Mouse (Mus musculus): ENCODE measurements around the gene Ddx25. TPM values are rescaled to one million over a fixed set of nuclear protein-coding genes. Genes with fewer than 3 reads are reported as not detected.

The Ddx25 gene
- total and polyA plus RNA-seq, 2 experiments from 2014 or later, result 24.1 to 28.5 TPM

- H3K36me3 ChIP-seq (ENCODE audit: insufficient read depth, low read length), result peaks cover 8% of the 10 kb centered on the region
- H3K9ac ChIP-seq (replicated peaks; ENCODE audit: low read length, poor library complexity, severe bottlenecking), result peak overlapping the region; percentile 68
- no peak overlapping the region for H3K27ac ChIP-seq (ENCODE audit: low read depth, low read length)
- peak overlapping the region; percentile 48 for H3K4me2 ChIP-seq (ENCODE audit: low read depth, low read length, poor library complexity, severe bottlenecking)
- no peak for TF ChIP-seq CTCF (IDR thresholded peaks at IDR 0.05)
- ATAC-seq (ENCODE audit: low FRiP score), result no peak
- H3K4me3 ChIP-seq (ENCODE audit: low read depth, low read length), result peak overlapping the region; percentile 74
- no peaks in the 10 kb centered on the region for H3K9me3 ChIP-seq (ENCODE audit: low read length)
- no peaks in the 10 kb centered on the region for H3K4me1 ChIP-seq (ENCODE audit: insufficient read depth, low read length)
- H3K27me3 ChIP-seq (ENCODE audit: insufficient read depth, low read length), result peaks cover 4% of the 10 kb centered on the region; the same call in 1 of the 2 replicates
- no peak for DNase-seq (ENCODE audit: low spot score)
- WGBS, result 9% methylated on average over 5 of the region's 5 CpGs
Observed at GRCm38 (mm10) chr9:35570663-35571062, 12.3 kb upstream of the Ddx25 start.

- H3K36me3 ChIP-seq (ENCODE audit: insufficient read depth, low read length), result peaks cover 16% of the 10 kb centered on the region
- H3K4me1 ChIP-seq (ENCODE audit: insufficient read depth, low read length), result no peaks in the 10 kb centered on the region
- peak within 1 kb of the TSS; percentile 80 for H3K27ac ChIP-seq (ENCODE audit: low read depth, low read length)
- ATAC-seq (ENCODE audit: low FRiP score), result peak; percentile 97
- H3K9me3 ChIP-seq (ENCODE audit: low read length), result no peaks in the 10 kb centered on the region
- peak within 1 kb of the TSS; percentile 74 for H3K4me3 ChIP-seq (ENCODE audit: low read depth, low read length)
- peak; percentile 58 for TF ChIP-seq CTCF (IDR thresholded peaks at IDR 0.05)
- peak; percentile 99 for DNase-seq (ENCODE audit: low spot score)
- peak within 1 kb of the TSS; percentile 85 for H3K4me2 ChIP-seq (ENCODE audit: low read depth, low read length, poor library complexity, severe bottlenecking)
- no peaks in the 10 kb centered on the region for H3K27me3 ChIP-seq (ENCODE audit: insufficient read depth, low read length)
- H3K9ac ChIP-seq (replicated peaks; ENCODE audit: low read length, poor library complexity, severe bottlenecking), result peak within 1 kb of the TSS; percentile 68
- under 1% methylated on average over 86 of the region's 86 CpGs for WGBS
Observed at GRCm38 (mm10) chr9:35569571-35570534, 11.5 kb upstream of the Ddx25 start, which contains the start of the genes Pate2 and Hyls1. Pate2 (plus strand) TSS chr9:35570284. Hyls1 (minus strand) TSS chr9:35570398.

DNA sequence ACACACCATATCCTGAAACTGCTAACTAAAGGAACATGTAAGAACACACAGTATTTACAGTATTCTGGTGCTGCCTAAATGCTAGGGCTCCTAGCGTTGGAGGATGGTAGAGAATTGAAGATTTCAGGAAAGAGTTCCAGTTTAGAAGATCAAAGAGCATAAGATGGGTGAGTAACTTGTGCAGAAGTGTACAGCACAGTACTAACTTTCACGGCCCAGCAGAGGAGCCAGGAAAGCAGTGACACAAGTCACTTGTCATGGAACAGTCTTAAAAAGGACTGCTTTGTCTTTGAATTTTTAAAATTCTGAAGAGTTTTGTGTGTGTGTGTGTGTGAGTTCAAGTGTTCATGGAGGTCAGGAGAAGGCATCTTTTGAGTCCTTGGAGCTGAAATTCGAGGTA is 9.7 kb upstream of the Ddx25 start:
- H3K27ac ChIP-seq (ENCODE audit: low read depth, low read length), result no peak overlapping the region
- H3K9ac ChIP-seq (replicated peaks; ENCODE audit: low read length, poor library complexity, severe bottlenecking), result no peak overlapping the region
- TF ChIP-seq CTCF (IDR thresholded peaks at IDR 0.05), result no peak
- DNase-seq (ENCODE audit: low spot score) (no peak), ATAC-seq (ENCODE audit: low FRiP score) (no peak)
- 87% methylated on average over 3 of the region's 3 CpGs for WGBS
- H3K36me3 ChIP-seq (ENCODE audit: insufficient read depth, low read length), result peaks cover 18% of the 10 kb centered on the region
- H3K4me1 ChIP-seq (ENCODE audit: insufficient read depth, low read length), result no peaks in the 10 kb centered on the region
- H3K9me3 ChIP-seq (ENCODE audit: low read length), result no peaks in the 10 kb centered on the region
- H3K4me3 ChIP-seq (ENCODE audit: low read depth, low read length), result no peak overlapping the region
- no peaks in the 10 kb centered on the region for H3K27me3 ChIP-seq (ENCODE audit: insufficient read depth, low read length)
- H3K4me2 ChIP-seq (ENCODE audit: low read depth, low read length, poor library complexity, severe bottlenecking), result no peak overlapping the region

GRCm38 (mm10) chr9:35564536-35565240 is 6.4 kb upstream of the Ddx25 start:
- Histone ChIP-seq H3K4me3 (ENCODE audit: low read depth, low read length) (no peak overlapping the region), H3K9me3 (ENCODE audit: low read length) (no peaks in the 10 kb centered on the region), H3K36me3 (ENCODE audit: insufficient read depth, low read length) (peaks cover 27% of the 10 kb centered on the region), H3K4me1 (ENCODE audit: insufficient read depth, low read length) (no peaks in the 10 kb centered on the region), H3K9ac (replicated peaks; ENCODE audit: low read length, poor library complexity, severe bottlenecking) (no peak overlapping the region), H3K27me3 (ENCODE audit: insufficient read depth, low read length) (no peaks in the 10 kb centered on the region), H3K4me2 (ENCODE audit: low read depth, low read length, poor library complexity, severe bottlenecking) (no peak overlapping the region), H3K27ac (ENCODE audit: low read depth, low read length) (no peak overlapping the region)
- no peak for ATAC-seq (ENCODE audit: low FRiP score)
- 96% methylated on average over 5 of the region's 5 CpGs for WGBS
- no peak for TF ChIP-seq CTCF (IDR thresholded peaks at IDR 0.05)
- DNase-seq (ENCODE audit: low spot score), result no peak

GRCm38 (mm10) chr9:35561583-35561982 is 3.3 kb upstream of the Ddx25 start:
- WGBS, result 91% methylated on average over 6 of the region's 6 CpGs
- H3K4me3 ChIP-seq (ENCODE audit: low read depth, low read length), result no peak overlapping the region
- no peak for DNase-seq (ENCODE audit: low spot score)
- no peaks in the 10 kb centered on the region for H3K27me3 ChIP-seq (ENCODE audit: insufficient read depth, low read length)
- no peaks in the 10 kb centered on the region for H3K9me3 ChIP-seq (ENCODE audit: low read length)
- no peak overlapping the region for H3K27ac ChIP-seq (ENCODE audit: low read depth, low read length)
- ATAC-seq (ENCODE audit: low FRiP score), result no peak
- H3K4me1 ChIP-seq (ENCODE audit: insufficient read depth, low read length), result peaks cover 5% of the 10 kb centered on the region; the same call in 1 of the 2 replicates
- no peak overlapping the region for H3K4me2 ChIP-seq (ENCODE audit: low read depth, low read length, poor library complexity, severe bottlenecking)
- TF ChIP-seq CTCF (IDR thresholded peaks at IDR 0.05), result no peak
- peaks cover 22% of the 10 kb centered on the region for H3K36me3 ChIP-seq (ENCODE audit: insufficient read depth, low read length)
- no peak overlapping the region for H3K9ac ChIP-seq (replicated peaks; ENCODE audit: low read length, poor library complexity, severe bottlenecking)
